Mouse (Mus musculus) mature B cell (primary cell): ENCODE measurements around the gene Dnajb3.

Source experiments
- in situ Hi-C: fragments of 300-500 bp; cut with MboI; formaldehyde crosslinking; loops from 2 replicates; pipeline ENCODE4 v1.14.3; 2019

The Dnajb3 gene

DNA sequence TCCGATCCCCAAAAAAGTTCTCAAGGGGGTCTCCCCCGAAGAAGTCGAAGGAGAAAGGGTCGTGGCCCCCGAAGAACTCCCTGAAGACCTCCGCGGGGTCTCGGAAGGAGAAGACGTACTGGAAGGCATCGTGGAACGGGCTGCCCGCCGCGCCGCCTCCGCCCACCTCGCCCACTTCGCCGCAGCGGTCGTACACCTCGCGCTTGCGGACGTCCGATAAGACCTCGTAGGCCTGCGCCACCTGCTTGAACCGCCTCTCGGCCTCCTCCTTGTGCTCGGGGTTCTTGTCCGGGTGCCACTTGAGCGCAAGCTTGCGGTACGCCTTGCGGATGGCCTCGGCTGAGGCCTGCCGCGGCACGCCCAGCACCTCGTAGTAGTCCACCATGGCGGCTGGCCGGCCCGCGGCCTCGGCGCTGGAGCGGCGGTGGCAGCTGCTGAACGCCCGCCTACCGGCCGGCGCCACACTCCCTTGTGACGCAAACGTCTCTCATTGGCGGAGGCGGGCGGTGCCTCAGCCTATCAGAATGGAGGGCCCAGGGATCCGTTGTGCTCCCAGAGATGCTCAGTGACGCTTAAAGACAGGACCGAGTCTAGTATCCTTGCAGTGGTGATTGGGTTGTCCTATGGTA, at the start of gene Dnajb3:
Gene Dnajb3, minus strand, starts transcription at position 489 of the 629 bp plus-strand sequence.
- in situ Hi-C loops = no loop called here

DNA sequence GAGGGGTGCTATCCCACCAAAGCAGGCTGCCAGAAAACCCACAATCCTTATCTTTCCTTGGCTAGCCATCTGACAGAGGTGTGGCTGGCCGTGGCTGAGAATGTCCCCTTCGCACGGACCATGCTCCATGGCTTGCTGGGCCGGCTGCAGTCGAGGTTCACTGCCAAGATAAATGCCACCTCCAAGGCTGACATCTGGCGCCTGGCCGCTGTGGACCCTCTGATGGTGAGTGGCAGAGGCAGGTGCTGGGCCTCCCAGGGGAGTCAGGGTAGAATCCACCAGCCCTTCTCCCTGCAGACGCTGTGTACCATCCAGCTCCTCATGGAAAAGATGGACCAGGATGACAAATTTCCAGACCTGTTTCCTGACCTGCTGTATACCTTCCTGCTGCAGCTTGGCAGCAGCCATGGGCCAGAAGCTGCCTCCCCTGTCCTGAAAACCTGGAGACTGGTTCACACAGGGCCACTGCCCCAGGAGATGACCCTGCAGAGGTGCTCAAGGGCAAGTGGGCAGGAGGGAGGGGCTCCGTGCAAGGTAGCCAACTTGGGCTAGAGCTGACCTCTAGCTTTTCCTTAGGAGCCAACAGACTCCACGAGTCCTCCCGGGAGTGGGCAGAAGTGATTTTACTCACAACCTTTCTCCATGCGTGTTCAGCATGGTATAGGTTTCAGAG, 49.3 kb upstream of the Dnajb3 start:
- in situ Hi-C loops = no loop called here

GRCm38 (mm10) chr1:88253540-88253939, 48.0 kb upstream of the Dnajb3 start:
- in situ Hi-C loops = no loop called here

DNA sequence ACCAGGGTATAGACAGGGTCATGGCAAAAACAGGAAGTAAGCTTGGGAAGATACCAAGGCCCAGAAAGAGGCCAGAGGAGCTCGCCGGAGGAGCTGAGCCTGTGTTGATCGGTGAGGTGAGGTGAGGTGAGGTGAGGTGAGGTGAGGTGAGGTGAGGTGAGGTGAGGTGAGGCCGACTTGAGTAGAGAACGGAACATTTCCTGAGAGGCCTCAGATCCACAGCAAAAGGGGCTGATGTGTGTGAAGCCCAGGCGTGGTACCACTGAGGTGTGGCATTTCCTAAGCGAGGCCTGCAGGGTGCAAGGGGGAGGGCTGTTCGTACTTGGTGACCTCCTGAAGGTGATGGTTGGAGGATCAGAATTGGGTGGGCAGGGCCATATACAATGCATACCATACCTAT, 47.5 kb upstream of the Dnajb3 start:
- in situ Hi-C loops = no loop called here

DNA sequence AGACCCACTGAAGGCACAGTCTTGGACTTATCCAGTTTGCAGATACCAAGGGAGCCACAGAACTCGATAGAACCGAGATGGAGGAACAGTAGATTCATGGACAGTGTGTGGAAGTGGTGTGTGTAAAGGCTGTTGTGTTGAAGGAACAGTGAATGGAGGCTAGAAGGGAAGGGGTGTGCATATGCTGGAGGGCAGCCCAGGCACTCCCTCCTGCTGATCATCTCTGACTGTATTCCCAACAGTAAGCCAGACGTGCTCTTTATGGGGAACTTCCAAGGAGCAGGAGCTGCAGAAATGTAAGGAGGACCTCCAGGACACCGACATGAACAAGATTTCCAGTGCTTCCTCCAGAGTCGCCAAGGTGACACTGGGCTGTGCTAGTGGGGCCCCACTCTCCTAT, 44.4 kb upstream of the Dnajb3 start:
- in situ Hi-C loops = no loop called here

DNA sequence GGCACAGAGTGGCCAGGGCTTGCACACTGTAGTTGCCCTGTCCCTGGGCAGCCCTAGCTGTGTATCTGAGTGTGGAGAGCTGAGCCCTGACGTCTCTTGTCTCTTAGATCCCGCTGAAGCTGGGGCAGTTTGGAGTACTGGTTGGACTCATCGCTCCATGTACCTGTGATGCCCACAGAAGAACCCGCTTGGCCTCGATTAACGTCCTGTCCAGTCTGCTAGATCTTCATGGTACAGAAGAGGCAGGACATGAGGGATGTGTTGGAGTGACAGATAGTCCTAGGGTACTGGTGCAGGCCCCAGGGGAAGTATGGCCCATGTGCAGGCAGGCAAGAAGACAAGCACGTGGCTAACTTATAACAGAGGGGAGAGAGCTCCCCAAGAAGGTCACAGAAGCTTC, 44.0 kb upstream of the Dnajb3 start:
- in situ Hi-C loops = no loop called here

- in situ Hi-C loops = no loop called here
These were observed 43.1 kb upstream of the Dnajb3 start for GRCm38 (mm10) chr1:88248658-88249057.

DNA sequence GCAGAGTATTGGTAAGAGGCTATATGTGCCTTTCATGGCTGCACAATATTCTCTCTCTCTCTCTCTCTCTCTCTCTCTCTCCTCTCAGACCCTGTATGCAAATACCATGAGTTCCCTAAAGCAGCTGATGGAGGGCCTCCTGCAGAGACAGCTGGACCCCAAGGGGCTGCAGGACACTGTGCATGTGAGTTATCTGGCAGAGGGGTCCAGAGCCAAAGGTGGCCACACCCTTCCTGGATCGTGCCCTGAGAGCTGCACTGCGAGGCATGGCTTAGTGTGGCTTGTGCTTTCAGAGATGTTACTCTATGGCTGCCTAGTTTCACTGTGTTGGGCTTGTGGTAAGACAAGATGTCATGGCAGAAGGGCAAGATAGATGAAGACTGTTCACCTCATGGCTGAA, 42.1 kb upstream of the Dnajb3 start:
- in situ Hi-C loops = no loop called here

DNA sequence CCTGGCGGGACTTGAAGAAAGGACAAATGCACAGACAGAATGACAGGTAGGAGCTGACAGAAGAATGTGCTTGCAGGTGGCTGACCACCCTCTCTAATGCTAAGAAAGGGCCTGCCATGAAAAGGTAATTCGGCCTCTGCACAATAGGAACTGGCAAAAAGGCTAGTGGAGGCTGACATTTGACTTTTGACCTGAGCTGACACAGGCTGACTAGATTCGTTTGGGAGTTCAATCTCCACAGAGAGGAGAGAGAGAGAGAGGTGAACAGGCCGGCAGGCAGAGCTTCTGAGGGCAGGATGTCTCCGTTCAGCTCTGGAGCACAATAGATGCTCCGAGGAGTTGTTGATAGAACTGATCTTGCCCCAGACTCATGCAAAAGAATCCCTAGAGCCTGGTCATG, 40.8 kb upstream of the Dnajb3 start:
- in situ Hi-C loops = no loop called here

DNA sequence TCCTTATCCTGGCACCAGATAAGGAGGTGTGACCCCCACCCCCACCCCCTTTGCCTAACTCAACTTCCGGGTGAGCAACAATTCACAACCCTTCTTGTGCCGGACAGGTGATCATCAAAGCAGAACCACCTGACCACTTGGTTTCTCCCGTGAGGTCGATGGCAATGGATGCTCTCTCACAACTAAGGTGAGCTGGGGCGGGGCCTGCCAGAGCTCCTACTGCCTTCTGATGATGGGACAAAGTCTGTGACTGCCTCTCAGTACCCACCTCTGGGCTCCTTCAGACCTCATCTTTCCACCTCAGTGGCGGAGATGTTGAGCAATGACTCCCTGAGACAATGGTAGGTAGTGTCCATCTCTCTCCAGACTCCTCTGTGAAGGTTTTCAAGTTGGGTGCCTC, 40.3 kb upstream of the Dnajb3 start:
- in situ Hi-C loops = no loop called here

DNA sequence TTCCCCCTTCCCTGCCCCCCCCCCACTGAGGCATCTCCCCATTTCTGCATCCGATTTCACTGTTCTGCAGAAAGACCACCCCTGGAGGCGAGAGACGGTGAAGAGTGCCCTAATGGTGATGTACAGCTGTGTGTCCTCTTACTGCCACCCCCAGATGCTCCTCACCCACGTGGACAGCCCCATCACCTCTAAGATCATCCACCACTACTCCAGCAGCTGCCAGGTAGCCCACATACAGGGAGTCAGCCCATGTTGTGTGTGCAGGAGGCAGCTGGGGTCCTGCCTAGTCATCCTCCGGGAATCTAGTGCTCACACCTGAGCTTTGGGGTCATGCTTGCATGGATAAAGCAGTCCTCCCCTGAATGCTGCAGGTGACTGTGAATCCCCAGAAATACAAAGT, 38.3 kb upstream of the Dnajb3 start:
- in situ Hi-C loops = no loop called here

DNA sequence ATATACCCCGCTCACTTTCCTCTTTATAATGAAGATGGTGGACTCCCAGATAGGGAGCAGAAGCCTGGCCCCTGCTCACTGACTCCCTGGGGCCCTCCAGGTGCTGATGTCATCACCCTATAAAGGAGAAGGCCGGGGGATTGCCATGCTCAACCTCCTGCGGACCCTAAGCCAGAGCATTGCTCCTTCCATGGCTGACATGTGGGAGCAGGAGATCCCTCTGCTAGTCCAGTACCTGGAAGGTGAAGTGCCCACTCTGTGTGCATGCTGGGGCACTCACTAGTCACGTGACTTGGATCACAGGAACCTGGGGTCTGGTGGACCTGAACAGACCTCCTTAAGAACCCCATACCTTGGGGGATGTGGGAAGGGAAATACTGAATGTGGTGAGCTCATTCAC, 35.0 kb upstream of the Dnajb3 start:
- in situ Hi-C loops = no loop called here

GRCm38 (mm10) chr1:88240072-88240471, 34.5 kb upstream of the Dnajb3 start:
- in situ Hi-C loops = no loop called here

DNA sequence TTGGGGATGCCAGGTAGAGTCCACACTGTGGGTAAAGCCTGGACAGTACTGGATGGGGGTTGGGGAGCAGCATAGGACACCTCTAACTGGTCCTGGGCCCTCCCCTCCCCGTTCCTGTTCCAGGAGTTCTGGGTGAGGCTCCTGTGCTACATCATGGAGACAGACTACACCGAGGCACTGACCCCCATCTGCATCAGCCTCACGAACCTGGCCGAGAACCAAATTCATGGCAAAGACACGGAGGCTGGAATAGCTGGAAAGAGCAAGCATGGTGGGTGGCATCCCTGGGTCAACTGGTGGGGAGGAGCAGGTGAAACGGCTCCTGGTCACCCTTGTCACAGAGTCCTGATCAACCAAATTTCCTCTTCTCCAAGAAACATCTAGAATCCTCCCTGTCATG, 33.2 kb upstream of the Dnajb3 start:
- in situ Hi-C loops = no loop called here

DNA sequence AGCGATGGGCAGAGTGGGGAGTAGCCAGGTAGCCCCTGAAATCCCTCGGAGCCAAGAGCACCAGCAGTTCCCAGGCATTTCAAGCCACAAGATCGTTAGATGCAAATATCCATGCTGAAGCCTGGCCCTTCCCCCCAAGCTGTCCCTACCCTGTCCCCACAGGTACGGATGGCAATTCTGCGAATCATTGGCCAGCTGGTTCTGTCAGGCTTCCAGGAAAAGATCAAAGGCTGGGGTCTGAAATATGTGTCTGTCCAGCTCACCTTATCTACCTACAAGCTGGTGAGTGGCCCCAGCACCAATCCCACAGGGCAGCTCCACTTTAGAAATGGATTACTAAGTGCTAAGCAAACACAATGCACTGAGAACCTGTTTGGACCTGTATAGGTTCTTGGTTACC, 31.7 kb upstream of the Dnajb3 start:
- in situ Hi-C loops = no loop called here

GRCm38 (mm10) chr1:88235894-88236415, 30.4 kb upstream of the Dnajb3 start:
- in situ Hi-C loops = no loop called here

DNA sequence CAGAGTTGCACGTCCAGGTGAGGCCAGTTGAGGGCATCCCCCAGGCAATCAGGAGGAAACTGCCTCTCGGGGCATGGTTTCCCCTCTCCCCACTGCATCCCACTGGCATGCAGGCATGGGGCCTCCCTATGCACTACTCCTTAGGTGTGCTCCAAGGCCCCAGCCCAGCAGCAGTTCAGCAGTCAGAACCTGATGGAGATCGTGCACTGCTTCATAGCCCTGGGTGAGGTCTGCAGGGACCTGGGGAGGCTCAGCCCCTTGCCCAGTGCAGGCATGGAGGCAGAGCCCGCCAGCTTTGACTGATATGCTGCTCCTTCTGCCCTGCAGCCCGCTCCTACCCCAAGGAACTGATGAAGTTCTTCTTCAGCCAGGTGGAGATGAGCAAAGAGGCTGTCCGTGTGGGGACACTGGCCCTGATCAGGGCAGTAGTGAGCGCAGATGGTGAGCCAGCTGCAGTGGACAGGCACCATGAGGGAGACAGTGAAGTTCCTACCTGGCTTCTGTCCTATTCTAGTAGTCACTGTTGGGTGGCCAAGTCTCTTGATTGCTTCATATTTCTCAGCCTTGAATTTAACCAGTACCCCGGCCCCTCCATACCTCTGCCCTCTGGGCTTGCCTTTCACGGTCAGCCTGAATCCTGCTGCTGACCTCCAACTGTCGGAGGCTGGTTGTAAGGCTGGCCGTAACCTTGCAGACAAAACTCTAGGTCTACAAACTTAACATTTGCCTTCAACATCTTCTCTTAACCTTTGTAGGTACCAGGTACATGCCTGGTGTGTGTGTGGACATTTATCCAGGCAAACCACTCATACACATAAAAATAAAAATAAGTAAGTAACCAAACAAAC, 29.7 kb upstream of the Dnajb3 start:
- in situ Hi-C loops = no loop called here

DNA sequence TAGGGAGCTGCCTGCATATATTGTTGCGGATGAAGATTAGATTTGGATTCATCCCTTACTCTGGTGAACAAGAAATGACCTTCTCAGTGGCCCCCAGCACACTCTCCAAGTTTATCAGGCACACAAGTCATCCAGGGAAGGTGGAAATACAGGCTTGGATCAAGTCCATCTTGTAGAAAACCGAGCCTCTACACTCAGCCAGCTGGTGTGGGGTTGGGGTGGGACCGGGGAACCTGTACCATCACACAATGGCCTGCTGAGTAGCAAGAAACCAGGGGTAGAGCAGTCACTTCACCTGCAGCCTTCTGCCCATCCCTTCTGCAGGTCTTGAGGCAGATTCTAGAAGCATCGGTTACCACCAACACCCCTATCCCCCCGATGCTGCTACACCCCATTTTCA, 29.1 kb upstream of the Dnajb3 start:
- in situ Hi-C loops = no loop called here

- in situ Hi-C loops = no loop called here
These were observed 28.6 kb upstream of the Dnajb3 start for GRCm38 (mm10) chr1:88234248-88234610.

DNA sequence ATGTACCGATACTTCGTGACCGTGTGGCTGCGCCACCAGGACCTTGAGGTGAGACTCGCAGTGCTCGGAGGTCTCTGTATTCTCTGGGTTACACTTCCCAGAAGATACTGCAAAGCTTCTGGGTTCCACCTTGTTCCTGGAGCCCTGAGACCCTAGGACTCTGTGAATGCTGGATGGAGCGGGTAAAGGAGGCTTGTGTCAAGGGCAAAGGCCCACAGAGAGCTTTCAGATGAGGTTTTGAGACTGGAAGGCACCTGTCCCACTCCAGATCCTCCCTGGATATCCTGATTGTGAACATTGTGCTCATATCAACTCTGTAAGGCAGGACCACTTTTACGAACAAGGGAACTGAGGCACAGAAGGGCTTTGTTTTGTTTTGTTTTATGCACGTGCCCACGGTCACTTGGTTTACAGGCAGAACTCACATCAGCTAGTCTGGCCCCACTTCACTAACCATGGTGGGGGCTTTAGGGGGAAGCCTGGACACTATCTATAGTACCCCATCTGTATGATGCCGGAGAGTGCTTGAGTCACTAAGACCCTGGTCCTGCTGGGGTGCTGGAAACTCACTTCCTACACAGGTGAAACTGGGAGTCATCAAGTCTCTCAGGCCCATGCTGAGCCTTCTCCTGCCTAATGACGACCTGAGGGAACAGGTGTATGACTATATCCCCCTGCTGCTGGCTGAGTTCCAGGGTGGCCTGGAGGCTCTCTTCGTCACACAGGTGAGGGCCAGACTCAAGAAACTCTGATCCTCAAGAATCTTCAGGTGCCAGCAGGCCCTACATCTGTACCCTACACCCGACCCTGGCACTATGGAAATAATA, 28.1 kb upstream of the Dnajb3 start:
- in situ Hi-C loops = no loop called here

DNA sequence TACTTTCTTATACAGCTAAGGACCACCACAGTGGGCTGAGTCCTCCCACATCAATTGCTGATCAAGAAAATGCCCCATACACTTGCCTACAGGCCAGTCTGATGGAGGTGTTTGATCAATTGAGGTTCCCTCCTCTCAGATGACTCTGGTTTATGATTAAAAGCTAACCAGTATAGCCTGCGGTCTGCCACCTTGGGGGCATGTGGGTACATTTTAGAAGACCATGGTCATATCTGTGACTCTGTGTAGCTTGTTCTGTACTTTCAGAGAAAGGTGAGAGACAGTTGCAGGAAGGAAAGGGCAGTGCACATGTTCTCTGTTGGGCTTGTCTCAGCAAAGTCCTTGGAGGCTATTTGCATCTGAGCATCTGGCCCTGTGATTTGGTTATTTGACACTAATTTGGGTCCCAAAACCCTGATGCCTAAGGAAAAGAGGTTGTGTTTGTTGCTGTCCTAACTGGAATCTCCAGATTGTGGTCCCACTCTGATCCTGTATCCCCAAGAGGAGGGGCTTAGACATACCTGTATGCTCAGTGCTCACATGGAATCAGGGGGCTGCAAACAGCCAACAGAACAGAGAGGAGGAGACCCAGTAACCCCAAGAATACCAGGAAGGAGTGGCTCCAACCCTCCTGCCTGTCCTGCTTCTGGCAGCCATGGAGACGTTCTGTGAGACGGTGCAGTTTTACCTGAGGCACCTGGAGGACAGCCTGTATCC, 27.2 kb upstream of the Dnajb3 start:
- in situ Hi-C loops = no loop called here
